8 mouse cellular contexts compared by ENCODE assay signal in genomic region chr5:120587940-120588568, GRCm38 (mm10). TPM values are rescaled to one million over a fixed set of nuclear protein-coding genes. Genes with fewer than 3 reads are reported as not detected.
A peak's percentile ranks its signal among the peaks of the same experiment; 100 is the strongest.
DNase-seq lines count a peak whose midpoint lies in the region; ATAC-seq and TF ChIP-seq lines count a peak whose summit lies in the region.

No protein-coding gene starts in this region.

- H3K27me3 ChIP-seq in heart, adult 2 months (ENCODE audit: control insufficient read depth, insufficient read depth, low read length): no peaks in the 10 kb centered on the region
- no peaks in the 10 kb centered on the region for H3K27me3 ChIP-seq in ES-Bruce4 (ENCODE audit: control insufficient read depth, insufficient read depth, low read length, poor library complexity, severe bottlenecking)
- no peaks in the 10 kb centered on the region for H3K27me3 ChIP-seq in forebrain, postnatal 0 days (ENCODE audit: insufficient read depth, low read length)
- no peaks in the 10 kb centered on the region for H3K27me3 ChIP-seq in liver, embryonic 16.5 days (ENCODE audit: control insufficient read depth, insufficient read depth, low read depth, low read length)

- H3K4me3 ChIP-seq in heart, adult 2 months: peak overlapping the region; percentile 83
- peak overlapping the region; percentile 90 for H3K4me3 ChIP-seq in ES-Bruce4 (ENCODE audit: low read depth, low read length)
- peak overlapping the region; percentile 71 for H3K4me3 ChIP-seq in forebrain, postnatal 0 days (ENCODE audit: low read depth, low read length)
- peak overlapping the region; percentile 84 for H3K4me3 ChIP-seq in liver, embryonic 16.5 days (ENCODE audit: low read depth, low read length)

- 2% methylated on average over 29 of the region's 29 CpGs for WGBS in heart, adult 2 months
- WGBS in forebrain, postnatal 0 days: 4% methylated on average over 26 of the region's 29 CpGs
- WGBS in liver, embryonic 16.5 days (ENCODE audit: insufficient replicate concordance): 1% methylated on average over 29 of the region's 29 CpGs

- H3K4me1 ChIP-seq in heart, adult 2 months (ENCODE audit: control insufficient read depth, insufficient read depth, low read length): peaks cover 10% of the 10 kb centered on the region
- no peaks in the 10 kb centered on the region for H3K4me1 ChIP-seq in ES-Bruce4 (ENCODE audit: control insufficient read depth, insufficient read depth, low read length)
- H3K4me1 ChIP-seq in forebrain, postnatal 0 days (ENCODE audit: insufficient read depth): peaks cover 15% of the 10 kb centered on the region
- peaks cover 37% of the 10 kb centered on the region for H3K4me1 ChIP-seq in liver, embryonic 16.5 days (ENCODE audit: control insufficient read depth, low read depth, low read length)

- intact Hi-C loops in heart, adult 2 months (cut with DNase I): loop anchor here (2.0 kb wide), 1 partner anchor 77 kb away; the partner anchor contains the start of gene Slc8b1
- intact Hi-C loops in heart, postnatal 36 days (cut with DNase I): loop anchor here (2.0 kb wide), 2 partner anchors 19 to 77 kb away; partner anchors contain the start of gene Slc8b1

- no peaks in the 10 kb centered on the region for H3K9me3 ChIP-seq in ES-Bruce4 (replicated peaks; ENCODE audit: control insufficient read depth, insufficient read depth, low read length, poor library complexity, severe bottlenecking)
- H3K9me3 ChIP-seq in forebrain, postnatal 0 days (ENCODE audit: low read length): no peaks in the 10 kb centered on the region
- 0 out of 2 replicates have a peak, but pooled peaks cover 4% of the 10 kb centered on the region for H3K9me3 ChIP-seq in liver, embryonic 16.5 days (replicated peaks; ENCODE audit: control insufficient read depth, low read length)

- H3K4me2 ChIP-seq in forebrain, postnatal 0 days (ENCODE audit: low read depth): peak overlapping the region; percentile 93
- H3K4me2 ChIP-seq in liver, embryonic 16.5 days (ENCODE audit: low read depth, low read length): peak overlapping the region; percentile 87

- DNase-seq in heart, adult 2 months: no peak
- no peak for DNase-seq in heart, postnatal 36 days
- DNase-seq in forebrain, postnatal 0 days: no peak
- no peak for DNase-seq in thymus, postnatal 10 days (ENCODE audit: low spot score in 2 of 2)
- DNase-seq in adrenal gland, adult (ENCODE audit: inconsistent age in 2 of 2, low spot score in 1 of 2): no peak
- DNase-seq in cerebellum, postnatal 4 days (ENCODE audit: low spot score in 2 of 2): no peak

- peak overlapping the region; percentile 85 for H3K27ac ChIP-seq in heart, adult 2 months
- H3K27ac ChIP-seq in ES-Bruce4 (ENCODE audit: insufficient read depth, low read length): no peak overlapping the region
- peak overlapping the region; percentile 80 for H3K27ac ChIP-seq in forebrain, postnatal 0 days (ENCODE audit: low read depth, low read length)
- peak overlapping the region; percentile 95 for H3K27ac ChIP-seq in liver, embryonic 16.5 days (ENCODE audit: low read length)

- no peaks in the 10 kb centered on the region for H3K79me2 ChIP-seq in heart, adult 2 months (replicated peaks; ENCODE audit: control insufficient read depth, insufficient read depth, low read length)

- TF ChIP-seq CTCF in heart, adult 2 months (IDR thresholded peaks at IDR 0.05): no peak
- TF ChIP-seq CTCF in ES-Bruce4 (IDR thresholded peaks at IDR 0.05; ENCODE audit: low read depth, low read length): no peak
- TF ChIP-seq CTCF in forebrain, postnatal 0 days (IDR thresholded peaks at IDR 0.05; ENCODE audit: low read depth): no peak

- TF ChIP-seq POLR2A in heart, adult 2 months (IDR thresholded peaks at IDR 0.05; ENCODE audit: insufficient read depth, low read depth, low read length): 0 out of 2 replicates have a peak, but pooled peaks have one; percentile 8
- no peak for TF ChIP-seq POLR2A in ES-Bruce4 (IDR thresholded peaks at IDR 0.05; ENCODE audit: insufficient read depth, low read length)

- peak overlapping the region; percentile 86 for H3K9ac ChIP-seq in heart, adult 2 months (ENCODE audit: low read depth, low read length)
- peak overlapping the region; percentile 81 for H3K9ac ChIP-seq in ES-Bruce4 (ENCODE audit: low read depth, poor library complexity, severe bottlenecking)
- peak overlapping the region; percentile 67 for H3K9ac ChIP-seq in forebrain, postnatal 0 days
- peak overlapping the region; percentile 90 for H3K9ac ChIP-seq in liver, embryonic 16.5 days (ENCODE audit: low read depth, low read length)

- no peak for TF ChIP-seq EP300 in heart, adult 2 months (IDR thresholded peaks at IDR 0.05; ENCODE audit: insufficient read depth, low read depth, low read length)
- no peak for TF ChIP-seq EP300 in ES-Bruce4 (IDR thresholded peaks at IDR 0.05; ENCODE audit: insufficient read depth, low read depth, low read length)

- no peaks in the 10 kb centered on the region for H3K36me3 ChIP-seq in heart, adult 2 months (ENCODE audit: control insufficient read depth, insufficient read depth, low read length)
- no peaks in the 10 kb centered on the region for H3K36me3 ChIP-seq in ES-Bruce4 (ENCODE audit: control insufficient read depth, insufficient read depth, low read length, poor library complexity, severe bottlenecking)
- H3K36me3 ChIP-seq in forebrain, postnatal 0 days (ENCODE audit: insufficient read depth): peaks cover 9% of the 10 kb centered on the region; the same call in 1 of the 2 replicates
- peaks cover 19% of the 10 kb centered on the region for H3K36me3 ChIP-seq in liver, embryonic 16.5 days (ENCODE audit: control insufficient read depth, insufficient read depth)

- no peak for ATAC-seq in forebrain, postnatal 0 days
- peak; percentile 26 for ATAC-seq in liver, embryonic 16.5 days (ENCODE audit: low read depth)

RNA-seq across cellular contexts. Expression of gene Tpcn1, which starts 0.4 kb away (rescaled TPM):
- total RNA-seq in heart, adult 2 months (2021): 10 to 100 TPM; 30.7 to 35.1 TPM
- 53.7 and 59.7 TPM in 2 replicates for polyA plus RNA-seq in heart, adult 2 months (2012; rRNA removed)
- total RNA-seq in heart, postnatal 36 days (2021): 10 to 100 TPM; 32.5 to 36.0 TPM
- 13.2 and 17.1 TPM in 2 replicates for polyA plus RNA-seq in ES-Bruce4 (2011; ENCODE audit: insufficient read depth, insufficient read length, low read depth, missing spikeins)
- 10.0 and 14.3 TPM in 2 replicates for total RNA-seq in forebrain, postnatal 0 days (2014; rRNA removed)
- 7.9 and 11.1 TPM in 2 replicates for polyA plus RNA-seq in forebrain, postnatal 0 days (2015; fragmentation: Nextera tagmentation; extraction: Ambion mirVana)
- polyA plus RNA-seq in liver, embryonic 16.5 days (2015; fragmentation: Nextera tagmentation; extraction: Ambion mirVana): 21.5 and 24.2 TPM in 2 replicates

RNA-seq across cellular contexts. Expression of gene Iqcd, which starts 0.8 kb away (rescaled TPM):
- total RNA-seq in heart, adult 2 months (2021): not detected
- 0.14 and 0.20 TPM in 2 replicates for polyA plus RNA-seq in heart, adult 2 months (2012; rRNA removed)
- total RNA-seq in heart, postnatal 36 days (2021): not detected
- polyA plus RNA-seq in ES-Bruce4 (2011; ENCODE audit: insufficient read depth, insufficient read length, low read depth, missing spikeins): 0.37 and 0.43 TPM in 2 replicates
- 1.4 and 2.0 TPM in 2 replicates for total RNA-seq in forebrain, postnatal 0 days (2014; rRNA removed)
- polyA plus RNA-seq in forebrain, postnatal 0 days (2015; fragmentation: Nextera tagmentation; extraction: Ambion mirVana): 1.4 and 1.8 TPM in 2 replicates
- 1.2 TPM in 2 replicates for polyA plus RNA-seq in liver, embryonic 16.5 days (2015; fragmentation: Nextera tagmentation; extraction: Ambion mirVana)

RNA-seq across cellular contexts. Expression of gene Rita1, which starts 24.3 kb away (rescaled TPM):
- 10 to 100 TPM; 14.2 to 16.0 TPM for total RNA-seq in heart, adult 2 months (2021)
- 15.3 and 21.7 TPM in 2 replicates for polyA plus RNA-seq in heart, adult 2 months (2012; rRNA removed)
- total RNA-seq in heart, postnatal 36 days (2021): 10 to 100 TPM; 15.0 to 17.1 TPM
- polyA plus RNA-seq in ES-Bruce4 (2011; ENCODE audit: insufficient read depth, insufficient read length, low read depth, missing spikeins): 13.0 and 13.1 TPM in 2 replicates
- total RNA-seq in forebrain, postnatal 0 days (2014; rRNA removed): 24.1 and 36.5 TPM in 2 replicates
- polyA plus RNA-seq in forebrain, postnatal 0 days (2015; fragmentation: Nextera tagmentation; extraction: Ambion mirVana): 28.6 and 31.8 TPM in 2 replicates
- polyA plus RNA-seq in liver, embryonic 16.5 days (2015; fragmentation: Nextera tagmentation; extraction: Ambion mirVana): 3.6 and 3.7 TPM in 2 replicates

RNA-seq across cellular contexts. Expression of gene Ddx54, which starts 24.5 kb away (rescaled TPM):
- 10 to 100 TPM; 21.4 to 22.5 TPM for total RNA-seq in heart, adult 2 months (2021)
- 16.2 and 18.2 TPM in 2 replicates for polyA plus RNA-seq in heart, adult 2 months (2012; rRNA removed)
- 10 to 100 TPM; 22.2 to 24.3 TPM for total RNA-seq in heart, postnatal 36 days (2021)
- 49.7 and 49.9 TPM in 2 replicates for polyA plus RNA-seq in ES-Bruce4 (2011; ENCODE audit: insufficient read depth, insufficient read length, low read depth, missing spikeins)
- 43.9 and 46.0 TPM in 2 replicates for total RNA-seq in forebrain, postnatal 0 days (2014; rRNA removed)
- 35.5 and 40.0 TPM in 2 replicates for polyA plus RNA-seq in forebrain, postnatal 0 days (2015; fragmentation: Nextera tagmentation; extraction: Ambion mirVana)
- polyA plus RNA-seq in liver, embryonic 16.5 days (2015; fragmentation: Nextera tagmentation; extraction: Ambion mirVana): 14.7 and 16.1 TPM in 2 replicates

RNA-seq across cellular contexts. Expression of gene Cfap73, which starts 46.0 kb away (rescaled TPM):
- not detected for total RNA-seq in heart, adult 2 months (2021)
- polyA plus RNA-seq in heart, adult 2 months (2012; rRNA removed): 0.16 TPM in 1 of 2 replicates, not detected in the other
- not detected for total RNA-seq in heart, postnatal 36 days (2021)
- not detected in 2 replicates for polyA plus RNA-seq in ES-Bruce4 (2011; ENCODE audit: insufficient read depth, insufficient read length, low read depth, missing spikeins)
- 1.9 and 2.1 TPM in 2 replicates for total RNA-seq in forebrain, postnatal 0 days (2014; rRNA removed)
- 0.68 and 1.2 TPM in 2 replicates for polyA plus RNA-seq in forebrain, postnatal 0 days (2015; fragmentation: Nextera tagmentation; extraction: Ambion mirVana)
- polyA plus RNA-seq in liver, embryonic 16.5 days (2015; fragmentation: Nextera tagmentation; extraction: Ambion mirVana): not detected in 2 replicates
